Mouse (Mus musculus): ENCODE data around the gene Hdlbp. TPM values are rescaled to one million over a fixed set of nuclear protein-coding genes. Genes with fewer than 3 reads are reported as not detected.

Gene Hdlbp
- total RNA-seq, 2 experiments from 2014 or later: 113 to 121 TPM

Other genes with a start within 250 kb of the Hdlbp start
- gene Sned1, start 243.0 kb downstream of the Hdlbp start, total RNA-seq (2014; fragmentation: Nextera tagmentation): 0.27 TPM in 1 of 2 replicates, not detected in the other
- gene Sned1, start 243.0 kb downstream of the Hdlbp start, total RNA-seq (2017): not detected in 2 replicates
- gene Mterf4, start 172.9 kb downstream of the Hdlbp start, total RNA-seq (2014; fragmentation: Nextera tagmentation): 16.7 and 20.3 TPM in 2 replicates
- gene Mterf4, start 172.9 kb downstream of the Hdlbp start, total RNA-seq (2017): 23.6 and 29.4 TPM in 2 replicates
- 30.1 and 33.7 TPM in 2 replicates for gene Ppp1r7, start 136.0 kb downstream of the Hdlbp start, total RNA-seq (2014; fragmentation: Nextera tagmentation)
- gene Ppp1r7, start 136.0 kb downstream of the Hdlbp start, total RNA-seq (2017): 34.3 and 50.2 TPM in 2 replicates
- 19.3 and 25.5 TPM in 2 replicates for gene Pask, start 135.3 kb downstream of the Hdlbp start, total RNA-seq (2014; fragmentation: Nextera tagmentation)
- 12.5 and 24.5 TPM in 2 replicates for gene Pask, start 135.3 kb downstream of the Hdlbp start, total RNA-seq (2017)
- gene Ano7, start 104.9 kb downstream of the Hdlbp start, total RNA-seq (2014; fragmentation: Nextera tagmentation): 0.37 TPM in 1 of 2 replicates, not detected in the other
- 1.3 TPM in 1 of 2 replicates, not detected in the other for gene Ano7, start 104.9 kb downstream of the Hdlbp start, total RNA-seq (2017)
- 3.0 and 8.4 TPM in 2 replicates for gene Farp2, start 33.3 kb upstream of the Hdlbp start, total RNA-seq (2014; fragmentation: Nextera tagmentation)
- 2.0 and 2.2 TPM in 2 replicates for gene Farp2, start 33.3 kb upstream of the Hdlbp start, total RNA-seq (2017)
- 63.5 and 82.3 TPM in 2 replicates for gene Stk25, start 179.8 kb upstream of the Hdlbp start, total RNA-seq (2014; fragmentation: Nextera tagmentation)
- 50.4 and 60.8 TPM in 2 replicates for gene Stk25, start 179.8 kb upstream of the Hdlbp start, total RNA-seq (2017)
- gene Bok, start 206.8 kb upstream of the Hdlbp start, total RNA-seq (2014; fragmentation: Nextera tagmentation): not detected in 2 replicates
- gene Bok, start 206.8 kb upstream of the Hdlbp start, total RNA-seq (2017): not detected in 2 replicates